10 mouse cellular contexts compared by ENCODE assay signal in the genomic region with DNA sequence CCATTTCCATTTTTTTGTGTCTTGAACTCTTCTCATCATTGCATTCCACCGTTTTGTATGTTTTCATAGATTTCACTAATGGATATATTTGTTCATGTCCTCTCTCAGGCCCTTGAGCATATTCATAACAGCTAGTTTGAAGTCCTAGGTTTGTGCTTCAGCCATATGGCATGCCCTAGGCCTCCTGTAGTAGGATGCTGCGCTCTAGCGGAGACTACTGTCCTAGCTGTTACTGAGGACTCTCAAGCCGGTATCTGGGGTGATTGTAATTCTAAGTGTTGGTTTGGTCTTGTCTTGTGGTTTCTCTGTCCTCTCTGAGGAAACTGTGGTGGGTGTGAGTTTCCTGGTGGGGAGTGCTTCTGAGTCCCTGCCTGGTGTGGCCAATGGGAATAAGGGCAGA. TPM values are rescaled to one million over a fixed set of nuclear protein-coding genes. Genes with fewer than 3 reads are reported as not detected.
A peak's percentile ranks its signal among the peaks of the same experiment; 100 is the strongest.
DNase-seq lines count a peak whose midpoint lies in the region; ATAC-seq and TF ChIP-seq lines count a peak whose summit lies in the region.
"Had no signal": no experiment of that assay in that cellular context is flagged by ENCODE, and none has a peak within 500 bp of the region (broad histone marks: within the 10 kb centered on the region; RNA-seq: fewer than 3 reads in every experiment).

No protein-coding gene starts in this region.

- intact Hi-C loops in left cerebral cortex, postnatal 14 days (cut with DNase I) = no loop called here
- intact Hi-C loops in left cerebral cortex, postnatal 36 days (cut with DNase I) = no loop called here

- no peak for ATAC-seq in CD4-positive, CD25-positive, alpha-beta regulatory T cell, adult 4 months
- ATAC-seq in forebrain, postnatal 0 days = peak; percentile 75

- no peaks in the 10 kb centered on the region for H3K4me1 ChIP-seq in forebrain, postnatal 0 days (ENCODE audit: insufficient read depth)
- H3K4me1 ChIP-seq: limb, embryonic 15.5 days had no signal

- 36% methylated on average over 4 of the region's 4 CpGs for WGBS in forebrain, postnatal 0 days

- H3K4me3 ChIP-seq in forebrain, postnatal 0 days (ENCODE audit: low read depth, low read length) = no peak overlapping the region
- H3K4me3 ChIP-seq: limb, embryonic 15.5 days had no signal

- H3K36me3 ChIP-seq in forebrain, postnatal 0 days (ENCODE audit: insufficient read depth) = peaks cover 2% of the 10 kb centered on the region; the same call in 1 of the 2 replicates
- H3K36me3 ChIP-seq: limb, embryonic 15.5 days had no signal

- no peaks in the 10 kb centered on the region for H3K27me3 ChIP-seq in forebrain, postnatal 0 days (ENCODE audit: insufficient read depth, low read length)
- H3K27me3 ChIP-seq: limb, embryonic 15.5 days had no signal

- no peak overlapping the region for H3K27ac ChIP-seq in forebrain, postnatal 0 days (ENCODE audit: low read depth, low read length)
- H3K27ac ChIP-seq: limb, embryonic 15.5 days had no signal

- peak; percentile 68 for DNase-seq in CD4-positive, CD25-positive, alpha-beta regulatory T cell, adult 2 months (ENCODE audit: low read depth, low spot score)
- peak; percentile 51 to 57 for DNase-seq in left cerebral cortex, postnatal 14 days (ENCODE audit: low spot score in 2 of 2)
- no peak for DNase-seq in left cerebral cortex, postnatal 36 days (ENCODE audit: low spot score in 2 of 2)
- peak; percentile 53 for DNase-seq in cerebellum, adult 11-12 months
- peak; percentile 74 for DNase-seq in forebrain, postnatal 0 days
- DNase-seq in neural tube, embryonic 10.5 days (ENCODE audit: extremely low spot score, low spot score) = peak; percentile 30
- DNase-seq in ovary, adult 18-20 months (ENCODE audit: low spot score) = no peak

- peak; percentile 86 for TF ChIP-seq CTCF in forebrain, postnatal 0 days (IDR thresholded peaks at IDR 0.05; ENCODE audit: low read depth)

- H3K9me3 ChIP-seq in forebrain, postnatal 0 days (ENCODE audit: low read length) = no peaks in the 10 kb centered on the region
- H3K9me3 ChIP-seq: limb, embryonic 15.5 days had no signal

- no peak overlapping the region for H3K9ac ChIP-seq in forebrain, postnatal 0 days
- H3K9ac ChIP-seq: limb, embryonic 15.5 days had no signal

- no peak overlapping the region for H3K4me2 ChIP-seq in forebrain, postnatal 0 days (ENCODE audit: low read depth)
- H3K4me2 ChIP-seq: limb, embryonic 15.5 days had no signal

RNA-seq across cellular contexts. Expression of a gene that starts 50.1 kb away (rescaled TPM):
- not detected for polyA plus RNA-seq in CD4-positive, CD25-positive, alpha-beta regulatory T cell, adult 4 months (2017; shearing (Covaris generic))
- total RNA-seq in left cerebral cortex, postnatal 14 days (2021) = not detected
- total RNA-seq in left cerebral cortex, postnatal 36 days (2021) = not detected
- not detected in 2 replicates for total RNA-seq in forebrain, postnatal 0 days (2014; rRNA removed)
- polyA plus RNA-seq in forebrain, postnatal 0 days (2015; fragmentation: Nextera tagmentation; extraction: Ambion mirVana) = not detected in 2 replicates
- polyA plus RNA-seq: limb, embryonic 15.5 days; stomach, embryonic 16.5 days had no signal

Comparison
In these comparisons a context has a peak if more than half of its experiments do, and no peak if none do; other contexts are left out.
1. DNase-seq: peak in CD4-positive, CD25-positive, alpha-beta regulatory T cell, adult 2 months (single experiment), left cerebral cortex, postnatal 14 days (2 of 2), cerebellum, adult 11-12 months (single experiment), forebrain, postnatal 0 days (single experiment) and neural tube, embryonic 10.5 days (single experiment); none in left cerebral cortex, postnatal 36 days (0 of 2) and ovary, adult 18-20 months (single experiment).